Mouse (Mus musculus) common myeloid progenitor, adult 5-6 weeks (primary cell): ENCODE data around the gene Txnrd2. TPM values are rescaled to one million over a fixed set of nuclear protein-coding genes. Genes with fewer than 3 reads are reported as not detected.
A peak's percentile ranks its signal among the peaks of the same experiment; 100 is the strongest.

Source experiments
- ATAC-seq: replicated peaks from 2 replicates; pipeline ENCODE4 v1.8.0; 2016; ENCODE audit warnings: low read depth, mild to moderate bottlenecking, moderate TSS enrichment, inconsistent platforms; ENCODE audit not compliant: poor library complexity, severe bottlenecking
- total RNA-seq: library from RNA; stranded (forward); fragments of 200-1000, 187-1606 nt; gene quantifications from 2 replicates; pipeline ENCODE4 v1.2.3, GENCODE M21; 2017

The Txnrd2 gene
- total RNA-seq, 1 experiment from 2014 or later = 50.3 TPM

GRCm38 (mm10) chr16:18392469-18393426, 33.4 kb upstream of the Txnrd2 start:
- ATAC-seq = peak; percentile 70

DNA sequence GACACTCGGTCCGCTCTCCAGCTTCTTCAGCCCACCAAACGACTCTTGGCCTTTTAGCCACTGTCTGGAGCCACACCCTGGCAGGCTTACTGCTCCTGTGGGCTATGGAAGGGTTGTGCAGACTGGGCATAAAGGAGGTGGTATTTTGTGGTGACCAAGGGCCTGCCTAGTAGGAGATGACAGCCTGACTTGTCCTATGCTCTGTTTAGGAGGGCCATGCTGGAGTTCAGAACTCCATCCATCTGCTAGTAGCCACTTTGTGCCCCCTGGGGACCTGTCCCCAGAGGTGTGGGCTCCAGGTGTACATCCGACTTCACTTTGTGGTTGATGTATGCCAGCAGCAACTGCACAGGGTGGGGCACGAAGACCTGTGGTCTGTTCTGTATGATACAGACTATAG, 32.6 kb upstream of the Txnrd2 start:
- no peak for ATAC-seq

- ATAC-seq = no peak
These were observed 32.1 kb upstream of the Txnrd2 start for GRCm38 (mm10) chr16:18394056-18394455.

GRCm38 (mm10) chr16:18394777-18395619, 31.2 kb upstream of the Txnrd2 start:
- no peak for ATAC-seq

DNA sequence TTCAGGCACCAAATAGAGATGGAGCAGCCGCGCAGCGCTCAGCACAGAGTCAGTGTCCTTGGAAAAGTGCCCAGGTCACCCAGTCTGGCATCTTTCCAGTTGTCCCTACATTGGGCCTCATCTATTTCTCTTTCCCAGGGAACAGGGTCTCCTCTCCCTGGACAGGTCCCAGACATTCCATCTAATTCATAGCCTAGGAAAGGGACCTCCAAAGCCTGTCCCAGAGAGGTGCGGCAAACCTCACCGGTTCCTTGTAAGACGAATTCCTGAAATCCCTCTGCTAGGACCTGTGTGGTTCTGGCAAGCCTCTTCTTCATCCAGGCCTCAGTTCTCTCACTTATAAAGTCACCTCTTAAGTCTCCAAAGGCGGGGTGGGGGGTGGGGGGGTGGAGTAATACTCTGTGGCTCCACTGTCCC, 30.6 kb upstream of the Txnrd2 start:
- no peak for ATAC-seq

GRCm38 (mm10) chr16:18396201-18396600, 30.0 kb upstream of the Txnrd2 start:
- no peak for ATAC-seq

DNA sequence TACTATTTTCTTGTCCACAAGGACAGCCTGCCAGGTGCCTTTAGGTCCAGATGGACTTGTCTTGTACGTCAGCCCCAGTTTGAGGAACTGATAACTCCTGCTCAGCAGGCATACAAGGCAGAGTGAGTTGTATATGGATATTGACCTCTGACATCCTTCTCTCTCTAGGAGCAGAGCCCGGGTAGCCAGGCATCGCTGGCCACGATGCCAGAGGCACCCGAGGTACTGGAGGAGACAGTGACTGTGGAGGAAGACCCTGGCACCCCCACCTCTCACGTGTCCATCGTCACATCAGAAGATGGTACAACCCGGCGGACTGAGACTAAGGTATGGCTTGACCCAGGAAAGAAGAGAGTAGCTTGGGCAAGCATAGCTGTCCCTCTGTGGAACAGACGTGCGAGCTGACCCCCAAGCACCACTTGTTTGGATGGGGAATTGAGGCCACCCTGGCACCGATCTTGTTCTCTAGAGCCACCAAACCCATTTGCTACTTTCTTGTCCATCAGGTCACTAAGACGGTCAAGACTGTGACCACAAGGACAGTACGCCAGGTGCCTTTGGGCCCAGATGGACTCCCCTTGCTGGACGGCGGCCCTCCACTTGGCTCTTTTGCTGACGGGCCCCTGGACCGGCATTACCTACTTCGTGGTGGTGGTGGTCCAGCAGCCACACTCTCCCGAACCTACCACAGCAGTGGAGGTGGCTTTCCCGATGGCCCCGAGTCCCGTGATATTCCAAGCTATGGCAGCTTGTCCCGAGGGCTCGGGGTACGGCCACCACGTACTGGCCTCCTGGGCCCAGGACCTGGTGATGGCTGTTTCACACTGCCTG, 29.2 kb upstream of the Txnrd2 start:
- no peak for ATAC-seq

DNA sequence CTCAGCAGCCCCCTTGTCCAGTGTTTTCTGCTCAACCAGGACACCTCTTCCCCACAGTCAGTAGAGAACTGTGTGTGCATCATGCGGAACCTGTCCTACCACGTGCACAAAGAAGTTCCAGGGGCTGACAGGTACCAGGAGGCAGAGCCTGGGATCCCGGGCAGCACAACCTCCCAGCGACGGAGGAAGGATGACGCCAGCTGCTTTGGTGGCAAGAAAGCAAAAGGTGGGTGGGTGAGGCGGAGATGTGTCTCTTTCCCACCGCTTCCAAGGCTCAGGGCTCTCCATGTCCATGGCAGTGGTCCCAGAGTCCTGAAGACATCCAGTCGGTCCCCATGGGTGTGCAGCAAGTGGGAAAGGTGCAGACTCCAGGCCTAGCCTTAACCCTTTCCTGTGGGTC, 26.2 kb upstream of the Txnrd2 start:
- ATAC-seq = no peak

DNA sequence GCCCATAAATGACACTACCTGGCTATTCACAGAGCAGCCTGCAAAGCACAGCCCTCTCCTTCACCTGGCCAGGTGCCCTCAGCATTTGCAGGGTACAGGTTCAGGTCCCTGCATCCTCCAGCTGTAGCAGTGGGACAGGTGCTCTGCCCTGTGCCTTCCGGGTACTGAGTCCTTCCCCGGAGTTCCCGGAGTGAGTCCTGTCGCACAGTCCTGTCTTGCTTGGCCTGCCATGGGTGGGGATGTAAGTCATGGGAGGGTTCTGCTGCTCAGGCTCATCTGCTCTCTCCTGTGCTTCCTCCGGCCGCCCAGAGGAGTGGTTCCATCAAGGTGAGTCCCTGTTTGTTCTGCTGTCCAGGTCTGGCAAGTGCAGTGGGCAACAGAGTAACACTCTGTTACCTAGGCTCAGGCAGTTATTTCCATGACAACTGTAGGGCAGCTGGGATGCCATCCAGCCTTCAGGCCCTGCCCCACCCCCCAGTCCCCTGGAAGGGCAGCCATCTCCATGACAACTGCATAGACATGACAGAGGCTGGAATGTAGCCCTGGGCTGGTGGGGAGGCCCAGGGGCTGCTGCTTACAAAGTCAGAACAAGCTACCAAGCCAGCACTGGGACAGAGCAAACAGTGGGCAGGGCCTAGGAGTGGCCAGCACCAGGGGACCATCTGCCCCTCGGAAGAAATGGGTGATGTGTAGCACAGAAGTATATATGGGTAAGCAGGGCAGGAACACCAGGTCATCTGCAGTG, 25.5 kb upstream of the Txnrd2 start:
- ATAC-seq = no peak

GRCm38 (mm10) chr16:18403285-18403684, 22.9 kb upstream of the Txnrd2 start:
- no peak for ATAC-seq

- ATAC-seq = no peak
These were observed 20.9 kb upstream of the Txnrd2 start for GRCm38 (mm10) chr16:18405091-18405854.

- ATAC-seq = no peak
These were observed 20.3 kb upstream of the Txnrd2 start for GRCm38 (mm10) chr16:18405876-18406275.

- peak; percentile 86 for ATAC-seq
These were observed 19.9 kb upstream of the Txnrd2 start for GRCm38 (mm10) chr16:18406293-18406692.

DNA sequence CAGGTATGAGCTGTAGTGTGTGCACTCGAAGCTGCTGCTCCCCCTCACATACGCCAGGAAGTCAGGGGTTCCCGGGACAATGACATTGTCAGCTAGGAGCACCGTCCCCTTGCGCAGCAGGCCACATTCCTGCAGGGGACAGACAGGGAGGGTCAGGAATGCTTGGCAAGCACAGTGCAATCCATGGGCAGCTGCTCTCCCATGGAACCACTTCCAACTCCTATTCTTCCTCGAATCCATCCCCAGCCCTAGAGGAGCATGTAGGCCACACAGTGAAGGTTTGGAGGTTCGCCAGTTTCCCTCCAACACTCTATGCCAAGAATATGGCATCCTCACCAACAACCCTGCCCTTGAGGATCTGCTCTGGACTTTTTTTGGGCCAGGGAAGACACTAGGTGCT, 18.3 kb upstream of the Txnrd2 start:
- no peak for ATAC-seq

DNA sequence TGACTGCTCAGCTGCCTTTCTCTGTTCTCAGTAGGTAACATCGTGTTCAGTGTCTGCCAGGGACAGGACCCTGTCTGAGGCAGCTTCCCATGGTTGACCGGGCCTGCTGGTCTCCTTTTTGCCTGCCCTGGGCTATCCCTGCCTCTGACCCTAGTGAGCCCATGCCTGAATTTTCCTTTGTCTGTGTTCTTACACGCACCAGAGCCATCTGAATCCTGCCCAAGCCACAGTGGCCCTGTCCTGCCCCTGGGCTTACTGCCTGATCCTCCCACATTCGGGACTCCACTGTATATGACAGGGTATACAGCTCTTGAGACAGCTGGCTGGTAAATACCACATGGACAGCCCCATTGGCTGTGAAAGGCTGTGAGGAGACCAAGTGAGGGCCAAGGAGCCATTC, 16.4 kb upstream of the Txnrd2 start:
- ATAC-seq = no peak

- no peak for ATAC-seq
These were observed 15.8 kb upstream of the Txnrd2 start for GRCm38 (mm10) chr16:18410418-18410817.

GRCm38 (mm10) chr16:18411026-18411649, 15.0 kb upstream of the Txnrd2 start:
- ATAC-seq = no peak

- peak; percentile 79 for ATAC-seq
These were observed 14.2 kb upstream of the Txnrd2 start for GRCm38 (mm10) chr16:18411802-18412476.
